Mouse (Mus musculus) gastrocnemius, postnatal 25 days (tissue): ENCODE measurements at regions not wholly inside any gene's neighbourhood (a gene's known extent, or its start where the extent isn't known, plus 50 kb on each side); places are given as distances from the start of the nearest gene placed in this dataset.

Experiments used
- DNase-seq: peaks from one replicate; pipeline ENCODE4 v3.0.0; 2022

GRCm38 (mm10) chr13:69182478-69182877 lies 183.1 kb upstream of the Adcy2 start:
- DNase-seq, result no peak

- no peak for DNase-seq
Measured at GRCm38 (mm10) chr13:69190661-69191060, 191.3 kb upstream of the Adcy2 start.

- DNase-seq, result no peak
Measured at GRCm38 (mm10) chr13:69196464-69196871, 197.1 kb upstream of the Adcy2 start.

GRCm38 (mm10) chr13:69207741-69208568 lies 208.6 kb upstream of the Adcy2 start:
- DNase-seq, result no peak

- no peak for DNase-seq
Measured at GRCm38 (mm10) chr13:69208569-69208881, 209.2 kb upstream of the Adcy2 start.

- no peak for DNase-seq
Measured at GRCm38 (mm10) chr13:69216579-69216978, 217.2 kb upstream of the Adcy2 start.

GRCm38 (mm10) chr13:69220425-69220824 lies 221.1 kb upstream of the Adcy2 start:
- DNase-seq, result no peak

- DNase-seq, result peak; percentile 34
Measured at GRCm38 (mm10) chr13:69226538-69226937, 227.2 kb upstream of the Adcy2 start.

- DNase-seq, result no peak
Measured at GRCm38 (mm10) chr13:69230361-69230943, 231.1 kb upstream of the Adcy2 start.

- no peak for DNase-seq
Measured at GRCm38 (mm10) chr13:69236386-69236785, 237.0 kb upstream of the Adcy2 start.

GRCm38 (mm10) chr13:69237918-69238317 lies 238.6 kb upstream of the Adcy2 start:
- DNase-seq, result no peak

- DNase-seq, result no peak
Measured at GRCm38 (mm10) chr13:69239261-69239915, 240.0 kb upstream of the Adcy2 start.

- DNase-seq, result no peak
Measured at GRCm38 (mm10) chr13:69242544-69243296, 243.4 kb upstream of the Adcy2 start.

- DNase-seq, result no peak
Measured at GRCm38 (mm10) chr13:69250334-69251129, 251.2 kb upstream of the Adcy2 start.

- DNase-seq, result no peak
Measured at GRCm38 (mm10) chr13:69251130-69251561, 251.8 kb upstream of the Adcy2 start.

- peak; percentile 69 for DNase-seq
Measured at GRCm38 (mm10) chr13:69252335-69252734, 253.0 kb upstream of the Adcy2 start.

- DNase-seq, result no peak
Measured at GRCm38 (mm10) chr13:69260485-69260884, 261.1 kb upstream of the Adcy2 start.

- DNase-seq, result no peak
Measured at GRCm38 (mm10) chr13:69260972-69261371, 261.6 kb upstream of the Adcy2 start.

GRCm38 (mm10) chr13:69263722-69264121 lies 264.4 kb upstream of the Adcy2 start:
- DNase-seq, result no peak

GRCm38 (mm10) chr13:69266071-69266470 lies 266.7 kb upstream of the Adcy2 start:
- DNase-seq, result no peak

GRCm38 (mm10) chr13:69272506-69272905 lies 261.0 kb upstream of the Nsun2 start:
- DNase-seq, result no peak

GRCm38 (mm10) chr13:69279647-69280046 lies 253.9 kb upstream of the Nsun2 start:
- no peak for DNase-seq
